Mouse (Mus musculus): Measurements from ENCODE around the gene Slc29a4. TPM values are rescaled to one million over a fixed set of nuclear protein-coding genes. Genes with fewer than 3 reads are reported as not detected.
A peak's percentile ranks its signal among the peaks of the same experiment; 100 is the strongest.

Gene Slc29a4
- total RNA-seq, 2 experiments from 2014 or later = 49.2 to 50.3 TPM

DNA sequence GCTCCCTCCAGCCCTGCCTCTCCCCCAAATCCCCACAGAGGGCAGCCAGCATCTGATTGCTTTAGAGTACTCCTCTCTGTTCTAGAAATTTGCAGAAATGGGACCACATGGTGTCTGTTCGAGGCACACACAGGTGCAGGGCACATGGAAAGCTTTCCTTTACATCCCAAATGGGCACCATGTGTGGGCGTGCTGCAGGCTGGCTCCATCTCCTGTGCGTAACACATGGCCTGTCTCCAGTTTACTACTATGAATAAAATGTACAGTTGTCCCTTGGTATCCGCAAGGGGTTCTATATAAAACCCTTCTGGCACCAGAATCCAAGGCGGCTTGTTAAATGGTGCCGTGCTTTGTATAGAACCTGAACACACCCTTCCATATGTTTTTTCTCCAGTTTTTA is 4.6 kb downstream of the Slc29a4 start:
- DNase-seq = no peak

DNA sequence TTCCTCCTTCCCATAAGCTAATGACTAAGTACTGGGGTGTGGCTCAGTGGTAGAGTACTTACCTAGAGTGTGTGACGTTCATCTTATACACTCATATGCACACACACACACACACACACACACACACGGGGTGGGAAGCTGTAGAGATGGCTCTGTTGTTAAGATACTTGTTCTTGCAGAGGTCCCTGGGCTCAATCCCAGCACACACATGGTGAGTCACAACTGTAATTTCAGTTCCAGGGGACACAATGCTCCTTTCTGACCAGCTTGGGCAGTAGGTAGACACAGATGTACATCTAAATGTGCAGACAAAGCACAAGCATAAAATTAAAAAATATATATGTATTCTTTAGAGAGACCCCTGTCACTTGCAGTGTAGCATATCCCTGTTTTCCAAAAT is 5.4 kb downstream of the Slc29a4 start:
- DNase-seq = no peak

- no peak for DNase-seq
Measured at GRCm38 (mm10) chr5:142700842-142701589, 8.7 kb downstream of the Slc29a4 start.

- DNase-seq = no peak
Measured at GRCm38 (mm10) chr5:142701651-142702510, 9.6 kb downstream of the Slc29a4 start.

DNA sequence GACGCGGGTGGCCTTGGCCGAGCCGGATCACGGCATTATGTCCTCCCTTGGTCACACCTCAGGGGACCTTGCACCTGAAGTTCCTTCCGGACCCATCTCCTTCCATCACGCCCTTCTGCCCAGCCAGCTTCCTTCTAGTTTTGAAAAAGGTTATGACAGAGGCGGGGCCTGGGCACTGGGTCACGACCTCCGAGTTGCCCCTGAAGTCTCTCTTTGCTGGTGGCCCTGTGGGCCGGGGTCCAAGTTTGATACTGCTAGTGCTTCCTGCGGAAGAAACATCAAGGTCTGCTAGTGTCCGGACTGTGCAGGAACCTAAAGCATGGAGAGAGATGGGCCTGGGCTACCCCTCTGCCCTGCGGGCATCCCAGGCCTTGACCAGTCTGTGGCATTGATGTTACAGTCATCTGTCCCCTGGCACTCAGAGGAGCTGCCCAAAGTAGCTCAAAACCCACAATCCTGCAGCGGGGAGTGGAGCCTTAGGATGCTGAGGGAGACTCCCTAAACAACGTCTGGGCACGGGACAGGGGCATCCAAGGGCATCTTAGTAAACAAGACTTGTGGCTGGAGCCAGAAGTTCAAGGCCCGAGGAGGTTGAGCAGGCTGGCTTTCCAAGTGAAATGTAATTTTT is 10.3 kb downstream of the Slc29a4 start:
- no peak for DNase-seq

DNA sequence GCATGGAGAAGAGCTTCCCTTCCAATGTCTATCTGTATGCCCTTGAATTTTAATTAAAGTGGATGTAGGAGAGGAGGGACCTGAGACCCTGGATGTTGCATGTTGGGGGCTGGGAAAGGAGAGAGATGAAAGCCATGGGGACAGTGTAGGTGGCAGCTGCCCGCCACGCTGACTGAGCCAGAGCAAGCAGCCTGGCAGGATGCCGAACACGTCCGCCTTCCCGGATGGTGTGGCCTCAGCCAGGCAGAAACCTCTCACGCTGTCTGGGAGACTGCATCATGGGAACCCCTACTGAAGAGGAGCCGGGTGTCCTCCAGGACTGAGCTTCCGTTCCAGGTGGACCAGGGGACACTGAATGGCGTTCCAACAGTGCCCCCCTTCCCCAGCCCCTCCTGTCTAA is 11.3 kb downstream of the Slc29a4 start:
- no peak for DNase-seq

- no peak for DNase-seq
Measured at GRCm38 (mm10) chr5:142707709-142708108, 15.4 kb downstream of the Slc29a4 start.

DNA sequence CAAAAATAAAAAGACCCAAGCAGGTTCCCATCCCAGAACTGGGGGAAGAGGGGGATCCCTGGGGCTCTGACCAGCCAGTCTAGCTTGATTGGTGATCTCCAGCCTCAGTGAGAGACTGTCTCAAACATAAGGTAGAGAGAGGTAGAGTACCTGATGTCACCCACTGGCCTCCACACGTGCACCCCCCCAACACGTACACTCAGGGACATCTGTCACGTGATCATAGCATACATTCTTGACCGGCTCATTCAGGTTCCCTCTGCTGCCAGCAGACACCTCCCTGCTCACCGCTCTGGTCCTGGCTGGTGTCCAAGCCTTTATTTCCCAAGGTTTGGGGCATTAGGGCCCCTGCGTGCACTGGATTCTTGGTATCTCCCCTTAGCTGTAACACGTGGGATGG is 17.1 kb downstream of the Slc29a4 start:
- DNase-seq = no peak

- DNase-seq = no peak
Measured at GRCm38 (mm10) chr5:142712373-142712772, 20.1 kb downstream of the Slc29a4 start.

DNA sequence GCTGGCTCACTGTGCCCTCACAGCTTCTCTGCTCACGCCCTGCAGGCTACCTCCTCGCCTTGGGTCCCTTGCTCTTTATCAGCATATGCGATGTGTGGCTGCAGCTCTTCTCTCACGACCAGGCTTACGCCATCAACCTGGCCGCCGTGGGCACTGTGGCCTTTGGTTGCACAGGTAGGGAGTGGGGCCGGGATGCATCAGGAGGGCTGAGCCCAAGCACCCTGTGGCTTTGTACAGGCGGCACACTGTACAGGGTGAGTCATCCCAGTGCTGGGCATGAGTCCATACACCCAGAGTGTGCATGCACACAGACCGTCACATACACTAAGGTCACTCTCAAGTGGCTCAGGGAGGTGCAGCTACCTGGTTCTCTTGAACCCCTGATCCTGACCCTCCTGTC is 21.7 kb downstream of the Slc29a4 start:
- no peak for DNase-seq

DNA sequence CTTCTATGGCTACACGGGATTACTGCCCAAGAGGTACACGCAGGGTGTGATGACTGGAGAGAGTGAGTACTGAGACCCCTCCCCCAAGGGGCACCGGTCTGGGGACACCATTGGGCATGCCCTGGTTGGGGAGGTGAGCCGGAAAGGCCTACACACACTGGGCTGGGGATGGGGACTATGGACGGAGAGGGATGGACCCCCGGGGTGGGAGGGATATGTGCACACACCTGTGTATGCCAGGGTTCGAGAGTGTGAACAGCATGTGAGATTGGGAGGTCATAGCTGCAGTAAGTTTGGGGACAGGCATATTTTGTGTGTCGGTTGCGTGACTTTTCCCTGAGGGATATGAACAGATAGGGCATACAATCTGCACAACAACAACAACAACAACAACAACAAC is 22.7 kb downstream of the Slc29a4 start:
- no peak for DNase-seq

- DNase-seq = no peak
Measured at GRCm38 (mm10) chr5:142716056-142716455, 23.7 kb downstream of the Slc29a4 start.

- DNase-seq = peak; percentile 72 to 82
Measured at GRCm38 (mm10) chr5:142718037-142718436, 25.7 kb downstream of the Slc29a4 start.

DNA sequence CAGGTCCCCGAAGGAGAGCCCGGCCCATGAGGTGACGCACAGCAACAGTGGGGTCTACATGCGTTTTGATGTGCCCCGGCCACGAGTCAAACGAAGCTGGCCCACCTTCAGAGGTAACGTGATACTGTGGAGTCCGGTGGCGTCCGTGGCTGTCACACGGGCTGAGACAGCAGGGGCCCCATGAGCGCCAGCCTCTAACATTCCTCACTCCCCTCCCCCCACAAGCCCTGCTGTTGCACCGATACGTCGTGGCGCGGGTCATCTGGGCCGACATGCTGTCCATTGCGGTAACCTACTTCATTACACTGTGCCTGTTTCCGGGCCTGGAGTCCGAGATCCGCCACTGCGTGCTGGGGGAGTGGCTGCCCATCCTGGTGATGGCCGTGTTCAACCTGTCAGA is 26.2 kb downstream of the Slc29a4 start:
- no peak for DNase-seq

DNA sequence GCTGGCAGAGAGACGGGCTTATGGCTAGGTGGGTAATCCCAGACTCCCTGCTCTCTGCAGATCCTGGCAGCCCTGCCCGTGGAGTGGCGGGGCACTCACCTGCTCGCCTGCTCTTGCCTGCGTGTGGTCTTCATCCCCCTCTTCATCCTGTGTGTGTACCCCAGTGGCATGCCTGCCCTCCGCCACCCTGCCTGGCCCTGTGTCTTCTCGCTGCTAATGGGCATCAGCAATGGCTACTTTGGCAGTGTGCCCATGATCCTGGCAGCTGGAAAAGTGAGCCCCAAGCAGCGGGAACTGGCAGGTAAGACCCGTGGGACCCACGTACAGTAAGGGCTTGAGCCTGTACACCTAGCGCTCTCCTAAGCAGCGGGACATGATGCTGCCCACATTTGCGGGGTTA is 27.6 kb downstream of the Slc29a4 start:
- DNase-seq = no peak

DNA sequence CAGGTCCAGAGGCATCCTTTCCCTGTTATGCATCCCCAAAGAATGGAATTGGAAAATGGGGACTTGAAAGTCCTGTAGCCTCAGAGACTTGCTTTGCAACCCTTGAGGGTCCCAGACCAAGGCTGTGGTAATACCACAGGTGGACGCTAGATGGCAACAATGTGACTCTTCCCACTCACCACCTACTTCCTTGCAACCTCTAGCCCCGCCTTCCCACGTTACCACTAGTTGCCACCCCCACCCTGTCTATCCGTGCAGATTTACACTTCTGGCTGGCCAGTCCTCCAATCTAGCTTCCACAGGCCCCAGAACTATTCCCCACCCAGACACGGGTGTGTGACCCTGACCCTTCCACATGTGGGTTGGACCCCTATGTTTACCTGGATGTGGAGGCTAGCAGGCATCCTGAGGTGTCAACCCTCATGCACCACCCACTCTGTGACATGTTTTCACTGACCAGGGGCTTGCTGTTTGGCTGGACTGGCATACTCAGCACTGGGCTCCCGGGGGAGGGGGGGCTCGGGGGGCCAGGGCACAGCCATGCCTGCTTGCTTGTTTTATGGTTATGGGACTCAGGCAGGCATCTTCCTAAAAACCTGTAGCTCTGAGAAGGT is 31.3 kb downstream of the Slc29a4 start:
- no peak for DNase-seq

- DNase-seq = no peak
Measured at GRCm38 (mm10) chr5:142724265-142724664, 32.0 kb downstream of the Slc29a4 start.

DNA sequence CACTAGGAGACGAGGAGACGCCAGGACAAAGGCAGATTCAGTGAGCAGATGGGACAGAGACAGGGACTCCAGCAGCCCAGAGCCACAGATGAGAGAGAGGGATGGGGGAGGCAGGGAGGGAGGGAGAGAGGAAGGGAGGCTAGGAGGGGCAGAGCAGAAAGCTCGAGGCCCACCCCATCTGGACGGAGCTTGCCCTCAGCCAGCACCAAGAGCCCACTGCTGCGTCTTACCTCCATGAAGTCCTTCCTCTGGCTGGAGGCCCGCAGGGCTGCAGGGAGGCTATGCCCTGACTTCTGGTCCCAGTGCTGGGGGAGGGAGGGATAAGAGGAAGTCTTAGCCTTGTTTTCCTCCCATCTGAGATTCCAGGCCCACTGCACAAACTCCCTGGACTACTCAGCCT is 34.4 kb downstream of the Slc29a4 start:
- DNase-seq = no peak

- DNase-seq = no peak
Measured at GRCm38 (mm10) chr5:142728301-142728700, 36.0 kb downstream of the Slc29a4 start.

DNA sequence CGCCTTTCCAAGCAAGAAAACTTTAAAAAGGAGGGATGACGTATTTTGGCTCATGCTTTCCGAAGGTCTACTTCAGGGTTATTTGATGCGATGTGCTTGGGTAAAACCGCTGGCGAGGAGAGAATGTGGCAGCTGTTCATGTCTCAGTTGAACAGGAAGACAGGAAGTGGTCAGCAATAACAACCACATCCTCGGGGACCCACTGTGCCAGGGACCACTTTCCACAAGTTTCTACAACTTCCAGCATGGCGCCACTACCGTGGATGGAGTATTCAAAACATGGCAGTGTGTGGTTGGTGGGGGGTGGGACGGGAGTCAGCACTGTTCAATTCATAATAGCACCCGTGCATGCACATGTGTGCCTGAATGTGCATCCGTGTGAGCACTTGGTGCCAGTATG is 38.0 kb downstream of the Slc29a4 start:
- DNase-seq = no peak

DNA sequence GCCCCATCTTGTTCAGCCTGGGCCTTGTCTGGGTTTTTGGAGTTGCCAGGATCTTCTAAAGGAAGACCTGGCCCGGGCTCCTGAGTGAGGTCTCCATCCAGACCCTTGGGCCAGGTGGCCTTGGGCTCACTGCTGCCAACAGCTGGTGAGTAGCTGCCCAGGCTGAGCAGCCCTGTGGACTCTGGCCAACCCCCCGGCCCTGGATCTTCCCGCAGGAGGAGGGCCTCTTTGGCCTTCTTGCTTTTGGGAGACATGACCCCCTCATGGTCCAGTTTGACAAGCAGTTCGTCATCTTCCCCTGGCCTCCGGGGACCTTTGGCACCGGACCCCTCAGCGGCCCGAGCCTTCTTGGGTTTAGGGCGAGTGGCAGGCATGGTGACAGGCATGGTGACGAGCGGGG is 39.6 kb downstream of the Slc29a4 start:
- no peak for DNase-seq

DNA sequence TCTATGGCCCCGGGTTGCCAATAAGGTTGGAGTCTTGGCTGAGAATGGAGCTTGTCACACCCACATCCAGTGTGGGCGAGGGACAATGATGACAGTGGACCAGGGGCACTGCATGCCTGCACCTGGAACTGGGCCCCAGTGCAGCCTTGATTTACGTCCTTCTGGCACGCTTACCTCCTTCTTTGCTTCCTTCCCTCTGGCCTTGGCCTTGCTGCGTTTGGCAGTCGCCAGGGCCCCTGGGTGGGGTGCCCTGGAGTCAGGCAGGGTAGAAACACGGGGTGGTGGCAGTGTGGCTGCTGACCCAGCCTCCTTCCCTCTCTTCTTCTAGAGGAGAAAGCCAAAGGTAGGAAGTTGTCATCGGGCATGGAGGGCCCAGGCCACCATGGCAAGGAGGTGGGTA is 47.6 kb downstream of the Slc29a4 start:
- DNase-seq = no peak

DNA sequence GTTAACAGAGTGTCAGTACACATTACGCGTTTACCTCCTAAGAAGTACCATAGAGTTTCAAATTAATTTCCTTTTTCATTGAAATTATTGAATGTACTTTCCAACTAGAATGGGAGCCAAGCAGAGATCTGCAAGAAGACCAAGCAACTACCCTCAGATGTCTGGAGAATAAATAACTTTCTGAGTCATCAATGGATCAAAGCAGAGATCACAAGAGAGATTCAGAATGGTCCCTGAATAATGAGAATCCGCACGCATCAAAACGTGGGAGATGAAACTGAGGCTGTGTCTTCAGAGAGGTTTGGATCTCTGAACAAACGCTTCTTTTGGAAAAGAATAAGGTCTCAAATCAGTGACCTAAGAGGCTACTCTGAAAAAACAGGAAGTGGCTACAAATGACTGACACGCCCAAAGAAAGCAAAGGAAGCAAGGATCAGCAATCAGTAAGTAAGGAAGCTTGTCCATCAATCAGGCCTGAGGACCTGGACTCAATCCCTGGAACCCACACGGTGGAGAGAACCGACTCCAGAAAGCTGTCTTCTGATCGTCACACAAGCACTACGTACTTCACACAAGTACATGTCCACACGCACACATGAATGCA is 54.8 kb downstream of the Slc29a4 start:
- no peak for DNase-seq

All from layer of hippocampus, postnatal 36 days (tissue).